Mouse (Mus musculus): ENCODE results near the gene Tmem183a. TPM values are rescaled to one million over a fixed set of nuclear protein-coding genes. Genes with fewer than 3 reads are reported as not detected.

The Tmem183a gene
- total RNA-seq, 2 experiments from 2014 or later, result 39.9 to 48.3 TPM

- DNase-seq, result no peak
Measured at GRCm38 (mm10) chr1:134345075-134345474, 16.7 kb downstream of the Tmem183a start.

- DNase-seq, result peak; percentile 89
Measured at GRCm38 (mm10) chr1:134344005-134344950, 17.5 kb downstream of the Tmem183a start.

GRCm38 (mm10) chr1:134343567-134343966 lies 18.2 kb downstream of the Tmem183a start:
- no peak for DNase-seq

GRCm38 (mm10) chr1:134342781-134343310 lies 18.9 kb downstream of the Tmem183a start:
- DNase-seq, result no peak

GRCm38 (mm10) chr1:134342278-134342664 lies 19.5 kb downstream of the Tmem183a start:
- DNase-seq, result no peak

- DNase-seq, result no peak
Measured at GRCm38 (mm10) chr1:134341641-134342277, 20.0 kb downstream of the Tmem183a start.

GRCm38 (mm10) chr1:134339757-134340619 lies 21.8 kb downstream of the Tmem183a start:
- DNase-seq, result no peak

- DNase-seq, result no peak
Measured at GRCm38 (mm10) chr1:134339162-134339561, 22.6 kb downstream of the Tmem183a start.

GRCm38 (mm10) chr1:134336958-134337710 lies 24.6 kb downstream of the Tmem183a start:
- DNase-seq, result no peak

GRCm38 (mm10) chr1:134335924-134336810 lies 25.6 kb downstream of the Tmem183a start:
- no peak for DNase-seq

- no peak for DNase-seq
Measured at GRCm38 (mm10) chr1:134335211-134335923, 26.4 kb downstream of the Tmem183a start.

- no peak for DNase-seq
Measured at GRCm38 (mm10) chr1:134334111-134334827, 27.5 kb downstream of the Tmem183a start.

GRCm38 (mm10) chr1:134333371-134334110 lies 28.2 kb downstream of the Tmem183a start:
- DNase-seq, result no peak

- DNase-seq, result peak; percentile 45
Measured at GRCm38 (mm10) chr1:134332770-134333271, 29.0 kb downstream of the Tmem183a start, which contains the start of gene Ppfia4. Gene Ppfia4, minus strand, starts transcription at chr1:134332928.

- peak; percentile 91 for DNase-seq
Measured at GRCm38 (mm10) chr1:134331879-134332635, 29.7 kb downstream of the Tmem183a start.

- no peak for DNase-seq
Measured at GRCm38 (mm10) chr1:134326841-134327346, 34.9 kb downstream of the Tmem183a start.

- DNase-seq, result peak; percentile 50
Measured at GRCm38 (mm10) chr1:134322591-134322990, 39.2 kb downstream of the Tmem183a start.
